Mouse (Mus musculus) layer of hippocampus, adult 11-12 months (tissue): ENCODE results near the gene Cd79b.

ENCODE experiments used
- DNase-seq: peaks from one replicate; pipeline ENCODE4 v3.0.0; 2022; ENCODE audit warnings: low spot score

The Cd79b gene

GRCm38 (mm10) chr11:106273811-106274210, 40.8 kb downstream of the Cd79b start:
- no peak for DNase-seq

- no peak for DNase-seq
Measured at GRCm38 (mm10) chr11:106273311-106273684, 41.3 kb downstream of the Cd79b start.

GRCm38 (mm10) chr11:106272644-106273310, 41.8 kb downstream of the Cd79b start, which contains the start of gene Smarcd2:
Smarcd2 (minus strand) TSS chr11:106272972.
- peak; percentile 99 for DNase-seq

GRCm38 (mm10) chr11:106271794-106272643, 42.5 kb downstream of the Cd79b start:
- DNase-seq, result no peak

GRCm38 (mm10) chr11:106271131-106271793, 43.3 kb downstream of the Cd79b start:
- DNase-seq, result no peak

- no peak for DNase-seq
Measured at GRCm38 (mm10) chr11:106269060-106269431, 45.5 kb downstream of the Cd79b start.

GRCm38 (mm10) chr11:106268326-106269059, 46.1 kb downstream of the Cd79b start:
- peak; percentile 77 for DNase-seq

GRCm38 (mm10) chr11:106267871-106268270, 46.7 kb downstream of the Cd79b start:
- DNase-seq, result no peak

GRCm38 (mm10) chr11:106267311-106267852, 47.2 kb downstream of the Cd79b start:
- no peak for DNase-seq

GRCm38 (mm10) chr11:106266431-106266830, 48.1 kb downstream of the Cd79b start:
- DNase-seq, result no peak

GRCm38 (mm10) chr11:106265570-106265969, 49.0 kb downstream of the Cd79b start:
- DNase-seq, result no peak

- no peak for DNase-seq
Measured at GRCm38 (mm10) chr11:106264988-106265387, 49.6 kb downstream of the Cd79b start.

GRCm38 (mm10) chr11:106263963-106264362, 50.6 kb downstream of the Cd79b start:
- no peak for DNase-seq
